Mouse (Mus musculus) lung, postnatal 0 days (tissue): ENCODE measurements around the gene Ddx3x.

Source experiments
- CTCF ChIP-seq: IDR thresholded peaks from 2 replicates; pipeline ENCODE4 v1.5.1; 2016; ENCODE audit warnings: antibody characterized with exemption, mild to moderate bottlenecking
- EP300 ChIP-seq: IDR thresholded peaks from 2 replicates; pipeline ENCODE4 v1.6.1; 2016; ENCODE audit warnings: antibody characterized with exemption, mild to moderate bottlenecking, control low read depth

DNA sequence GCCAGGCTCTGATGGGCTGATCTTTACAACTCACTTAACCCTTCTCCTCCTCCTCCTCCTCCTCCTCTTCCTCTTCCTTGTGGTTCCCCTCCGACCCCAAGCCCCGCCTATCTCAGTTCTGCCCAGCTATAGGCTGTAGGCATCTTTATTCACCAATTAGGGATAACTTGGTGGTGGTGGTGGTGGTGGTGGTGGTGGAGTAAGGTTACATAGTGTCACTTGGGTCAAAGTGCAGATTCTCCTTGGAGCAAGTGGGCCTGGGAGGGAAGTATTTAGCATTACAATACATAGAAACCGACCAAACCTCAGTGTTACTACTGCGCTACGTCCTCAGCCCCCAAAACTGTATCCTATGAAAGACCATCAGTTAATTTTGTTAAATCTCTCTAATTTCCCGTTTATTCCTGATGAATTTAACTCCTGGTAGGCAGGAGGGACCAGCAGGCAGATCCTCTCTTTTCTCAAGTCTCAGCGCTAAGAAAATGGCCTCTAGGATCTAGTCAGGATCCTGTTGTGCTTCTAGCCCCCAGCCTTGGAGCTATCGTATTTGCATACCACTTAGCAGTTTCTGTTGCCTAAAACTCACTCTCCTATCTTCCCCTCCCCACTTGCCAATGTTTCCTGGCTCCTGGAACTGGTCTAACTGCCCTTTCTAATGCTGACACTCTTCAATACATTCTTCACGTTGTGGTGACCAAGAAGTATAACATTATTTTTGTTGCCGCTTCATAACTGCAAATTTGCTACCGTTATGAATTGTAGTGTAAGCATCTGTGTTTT is 39.9 kb upstream of the Ddx3x start:
- TF ChIP-seq EP300 (no peak), CTCF (no peak)
